Mouse (Mus musculus): Measurements from ENCODE around the gene Ikzf4.

DNA sequence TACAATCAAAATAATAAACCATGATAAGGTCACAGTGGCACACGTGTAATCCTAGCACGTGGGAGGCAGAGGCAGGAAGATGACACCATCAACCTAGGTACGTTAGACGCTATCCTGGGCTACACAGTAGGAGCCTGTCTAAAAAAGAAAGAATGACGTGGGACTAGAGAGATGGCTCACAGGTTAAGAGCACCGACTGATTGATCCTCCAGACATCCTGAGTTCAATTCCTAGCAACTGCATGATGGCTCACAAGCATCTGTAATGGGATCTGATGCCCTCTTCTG is 32.7 kb downstream of the Ikzf4 start:
- TF ChIP-seq CTCF (IDR thresholded peaks at IDR 0.05; ENCODE audit: insufficient read depth, low read length) (no peak), POLR2A (IDR thresholded peaks at IDR 0.05; ENCODE audit: borderline replicate concordance, extremely low read depth, low read depth, low read length) (no peak)
